Mouse (Mus musculus): ENCODE results near the gene Cd4. TPM values are rescaled to one million over a fixed set of nuclear protein-coding genes. Genes with fewer than 3 reads are reported as not detected.

Cd4 gene
- total and polyA plus RNA-seq, 3 experiments, result 0.26 to 1.6 (median 0.34) TPM

- peaks cover 25 to 66% of the 10 kb centered on the region in 2 experiments for H3K4me1 ChIP-seq (ENCODE audit: control insufficient read depth in 1 of 2, insufficient read depth in 2 of 2)
- no peaks in the 10 kb centered on the region for H3K79me2 ChIP-seq (replicated peaks; ENCODE audit: control insufficient read depth, extremely low read depth, insufficient read depth, poor library complexity, severe bottlenecking)
- H3K9ac ChIP-seq (ENCODE audit: insufficient read depth, low read depth), result peak overlapping the region; percentile 64
- no peaks in the 10 kb centered on the region for H3K36me3 ChIP-seq (replicated peaks in 1 of 2; ENCODE audit: control insufficient read depth in 1 of 2, insufficient read depth in 1 of 2, low read length in 1 of 2)
- in situ Hi-C loops (cut with MboI; ENCODE audit: low pct_ligation_motif_present, low pct_unique_long_range_greater_than_20kb, low sequenced_read_pairs) (loop anchor here (5.0 kb wide), 1 partner anchor 37 kb away; no protein-coding TSS in a partner anchor), dilution Hi-C loops (cut with MboI; ENCODE audit: extremely low pct_ligation_motif_present, extremely low pct_unique_long_range_greater_than_20kb, low sequenced_read_pairs) (no loop called here)
- no peaks in the 10 kb centered on the region for H3K27me3 ChIP-seq (replicated peaks)
- no peaks in the 10 kb centered on the region for H3K9me3 ChIP-seq (replicated peaks; ENCODE audit: low read length)
- peak overlapping the region in 2 of 3 experiments; percentile 47 to 56 for H3K4me3 ChIP-seq (replicated peaks in 1 of 3; ENCODE audit: low read depth in 2 of 3, low read length in 2 of 3, poor library complexity in 1 of 3)
- peak overlapping the region; percentile 65 for H3K4me2 ChIP-seq (ENCODE audit: insufficient read depth, low read depth, poor library complexity, severe bottlenecking)
- peak overlapping the region; percentile 61 for H3K27ac ChIP-seq (ENCODE audit: insufficient read depth, low read depth)
- peak; percentile 74 for DNase-seq (ENCODE audit: extremely low read depth)
- peak; percentile 22; the same call in 1 of the 2 replicates for TF ChIP-seq SMC3 (IDR thresholded peaks at IDR 0.05; ENCODE audit: low read depth, low read length)
- TF ChIP-seq MAX (IDR thresholded peaks at IDR 0.05; ENCODE audit: low read length), result no peak
- TF ChIP-seq USF2 (conservative IDR thresholded peaks at IDR 0.05; ENCODE audit: low read depth, low read length), result no peak
- 0 out of 2 replicates have a peak, but pooled peaks have one; percentile 4 for TF ChIP-seq TCF12 (IDR thresholded peaks at IDR 0.05; ENCODE audit: low read depth, low read length)
- TF ChIP-seq RAD21 (IDR thresholded peaks at IDR 0.05; ENCODE audit: low read depth, low read length), result peak; percentile 33
- no peak for TF ChIP-seq POLR2AphosphoS2 (IDR thresholded peaks at IDR 0.05; ENCODE audit: low read depth, low read length)
- peak in 1 of 2 experiments; percentile 68; a peak in 2 of 4 replicates for TF ChIP-seq CTCF (conservative IDR thresholded peaks at IDR 0.05 in 1 of 2, IDR thresholded peaks at IDR 0.05 in 1 of 2; ENCODE audit: low read depth in 2 of 2, low read length in 2 of 2)
- no peak for TF ChIP-seq ZKSCAN1 (IDR thresholded peaks at IDR 0.05; ENCODE audit: borderline replicate concordance, low read depth, low read length)
- TF ChIP-seq MYC (IDR thresholded peaks at IDR 0.05; ENCODE audit: low read depth, low read length), result no peak
- no peak for TF ChIP-seq NRF1 (IDR thresholded peaks at IDR 0.05; ENCODE audit: low read depth, low read length)
- no peak for TF ChIP-seq IRF4 (IDR thresholded peaks at IDR 0.05; ENCODE audit: low read depth, low read length)
Measured at GRCm38 (mm10) chr6:124904161-124904981, 16.4 kb upstream of the Cd4 start.

GRCm38 (mm10) chr6:124903580-124904151, 15.6 kb upstream of the Cd4 start:
- H3K27ac ChIP-seq (ENCODE audit: insufficient read depth, low read depth), result peak overlapping the region; percentile 61
- H3K9ac ChIP-seq (ENCODE audit: insufficient read depth, low read depth), result peak overlapping the region; percentile 64
- no peaks in the 10 kb centered on the region for H3K9me3 ChIP-seq (replicated peaks; ENCODE audit: low read length)
- dilution Hi-C loops (cut with MboI; ENCODE audit: extremely low pct_ligation_motif_present, extremely low pct_unique_long_range_greater_than_20kb, low sequenced_read_pairs), result no loop called here
- in situ Hi-C loops (cut with MboI; ENCODE audit: low pct_ligation_motif_present, low pct_unique_long_range_greater_than_20kb, low sequenced_read_pairs), result loop anchor here (5.0 kb wide), 1 partner anchor 36 kb away; no protein-coding TSS in a partner anchor
- H3K4me3 ChIP-seq (replicated peaks in 1 of 3; ENCODE audit: low read depth in 2 of 3, low read length in 2 of 3, poor library complexity in 1 of 3), result peak overlapping the region; percentile 29 to 56 (median 47)
- peak; percentile 94 for DNase-seq (ENCODE audit: extremely low read depth)
- no peaks in the 10 kb centered on the region for H3K36me3 ChIP-seq (replicated peaks in 1 of 2; ENCODE audit: control insufficient read depth in 1 of 2, insufficient read depth in 1 of 2, low read length in 1 of 2)
- no peaks in the 10 kb centered on the region for H3K79me2 ChIP-seq (replicated peaks; ENCODE audit: control insufficient read depth, extremely low read depth, insufficient read depth, poor library complexity, severe bottlenecking)
- peak overlapping the region; percentile 65 for H3K4me2 ChIP-seq (ENCODE audit: insufficient read depth, low read depth, poor library complexity, severe bottlenecking)
- peak; percentile 38; the same call in 1 of the 2 replicates for TF ChIP-seq MXI1 (IDR thresholded peaks at IDR 0.05; ENCODE audit: low read depth, low read length)
- no peak for TF ChIP-seq TBP (conservative IDR thresholded peaks at IDR 0.05; ENCODE audit: low read depth, low read length)
- no peak for TF ChIP-seq MEF2A (IDR thresholded peaks at IDR 0.05; ENCODE audit: borderline replicate concordance, low read depth, low read length)
- TF ChIP-seq ETS1 (conservative IDR thresholded peaks at IDR 0.05; ENCODE audit: low read depth, low read length), result 0 out of 2 replicates have a peak, but pooled peaks have one; percentile 54
- TF ChIP-seq MAZ (IDR thresholded peaks at IDR 0.05; ENCODE audit: low read depth, low read length), result no peak; the same call in 1 of the 2 replicates
- TF ChIP-seq SMC3 (IDR thresholded peaks at IDR 0.05; ENCODE audit: low read depth, low read length), result peak; percentile 89
- peak; percentile 92 for TF ChIP-seq BHLHE40 (IDR thresholded peaks at IDR 0.05; ENCODE audit: low read depth, low read length)
- peak; percentile 82 for TF ChIP-seq CHD2 (IDR thresholded peaks at IDR 0.05; ENCODE audit: low read length)
- TF ChIP-seq ELF1 (IDR thresholded peaks at IDR 0.05; ENCODE audit: low read depth, low read length), result peak; percentile 23; the same call in 1 of the 2 replicates
- peak; percentile 63; the same call in 1 of the 2 replicates for TF ChIP-seq SIN3A (IDR thresholded peaks at IDR 0.05; ENCODE audit: low read length)
- TF ChIP-seq POLR2A (IDR thresholded peaks at IDR 0.05; ENCODE audit: low read depth, low read length), result no peak
- TF ChIP-seq RAD21 (IDR thresholded peaks at IDR 0.05; ENCODE audit: low read depth, low read length), result peak; percentile 88
- TF ChIP-seq MYC (IDR thresholded peaks at IDR 0.05; ENCODE audit: low read depth, low read length), result peak; percentile 25; the same call in 1 of the 2 replicates
- TF ChIP-seq PAX5 (IDR thresholded peaks at IDR 0.05; ENCODE audit: low read length), result no peak
- TF ChIP-seq IRF4 (IDR thresholded peaks at IDR 0.05; ENCODE audit: low read depth, low read length), result peak; percentile 40; the same call in 1 of the 2 replicates
- TF ChIP-seq CTCF (conservative IDR thresholded peaks at IDR 0.05 in 1 of 2, IDR thresholded peaks at IDR 0.05 in 1 of 2; ENCODE audit: low read depth in 2 of 2, low read length in 2 of 2), result peak; percentile 48 to 98
- TF ChIP-seq USF1 (IDR thresholded peaks at IDR 0.05; ENCODE audit: low read depth, low read length), result no peak
- no peak for TF ChIP-seq ZKSCAN1 (IDR thresholded peaks at IDR 0.05; ENCODE audit: borderline replicate concordance, low read depth, low read length)
- 0 out of 2 replicates have a peak, but pooled peaks have one; percentile 23 for TF ChIP-seq ZNF384 (IDR thresholded peaks at IDR 0.05; ENCODE audit: low read depth, low read length)
- no peak for TF ChIP-seq UBTF (IDR thresholded peaks at IDR 0.05; ENCODE audit: low read depth, low read length)
- 0 out of 2 replicates have a peak, but pooled peaks have one; percentile 11 for TF ChIP-seq MAX (IDR thresholded peaks at IDR 0.05; ENCODE audit: low read length)
- peaks cover 25 to 73% of the 10 kb centered on the region in 2 experiments for H3K4me1 ChIP-seq (ENCODE audit: control insufficient read depth in 1 of 2, insufficient read depth in 2 of 2)
- no peaks in the 10 kb centered on the region for H3K27me3 ChIP-seq (replicated peaks)
